Mouse (Mus musculus) testis, postnatal 14 days (tissue): ENCODE data around the gene Npepps.

Experiments
- DNase-seq: peaks from one replicate; pipeline ENCODE4 v3.0.0; 2021; ENCODE audit warnings: low spot score

Gene Npepps

DNA sequence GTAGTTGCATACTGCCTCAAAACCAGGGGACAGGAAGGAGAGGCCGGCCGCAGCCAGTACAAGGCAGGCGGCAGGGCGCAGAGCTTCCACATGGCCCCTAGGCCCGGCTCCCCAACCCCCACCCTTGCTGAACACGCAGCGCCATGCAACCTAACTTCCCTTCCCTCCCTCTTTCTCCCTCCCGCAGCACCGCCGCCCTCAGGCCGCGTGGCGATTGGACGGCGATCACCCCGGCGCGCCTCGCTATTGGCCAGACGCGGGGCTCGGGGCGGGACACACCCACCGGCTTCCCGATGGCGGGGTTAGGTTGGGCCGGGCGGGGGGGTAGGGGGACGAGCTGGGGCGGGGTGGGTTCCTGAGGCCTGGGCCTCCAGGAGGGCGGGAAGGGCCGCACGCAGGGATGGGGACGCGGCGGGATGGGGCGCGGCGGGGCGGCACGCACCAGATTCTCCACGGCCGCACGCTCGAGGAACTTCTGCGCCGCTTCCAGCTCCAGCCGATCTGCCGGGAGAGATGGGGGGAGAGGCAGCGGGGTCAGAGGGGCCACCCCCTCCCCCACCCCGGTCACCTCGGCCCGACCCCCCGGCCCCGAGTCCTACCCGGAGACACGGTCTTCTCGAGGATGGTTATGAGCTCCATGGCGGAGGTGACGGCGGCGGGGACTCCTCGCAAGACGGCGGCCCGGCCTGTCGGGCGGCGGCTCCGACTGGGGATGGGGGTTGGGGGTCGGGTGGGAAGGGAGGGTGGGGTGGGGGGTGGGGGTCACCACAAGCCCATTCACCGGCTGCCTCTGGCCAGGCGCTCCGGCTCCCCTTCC, 93.3 kb downstream of the Npepps start:
- DNase-seq, result peak; percentile 98

DNA sequence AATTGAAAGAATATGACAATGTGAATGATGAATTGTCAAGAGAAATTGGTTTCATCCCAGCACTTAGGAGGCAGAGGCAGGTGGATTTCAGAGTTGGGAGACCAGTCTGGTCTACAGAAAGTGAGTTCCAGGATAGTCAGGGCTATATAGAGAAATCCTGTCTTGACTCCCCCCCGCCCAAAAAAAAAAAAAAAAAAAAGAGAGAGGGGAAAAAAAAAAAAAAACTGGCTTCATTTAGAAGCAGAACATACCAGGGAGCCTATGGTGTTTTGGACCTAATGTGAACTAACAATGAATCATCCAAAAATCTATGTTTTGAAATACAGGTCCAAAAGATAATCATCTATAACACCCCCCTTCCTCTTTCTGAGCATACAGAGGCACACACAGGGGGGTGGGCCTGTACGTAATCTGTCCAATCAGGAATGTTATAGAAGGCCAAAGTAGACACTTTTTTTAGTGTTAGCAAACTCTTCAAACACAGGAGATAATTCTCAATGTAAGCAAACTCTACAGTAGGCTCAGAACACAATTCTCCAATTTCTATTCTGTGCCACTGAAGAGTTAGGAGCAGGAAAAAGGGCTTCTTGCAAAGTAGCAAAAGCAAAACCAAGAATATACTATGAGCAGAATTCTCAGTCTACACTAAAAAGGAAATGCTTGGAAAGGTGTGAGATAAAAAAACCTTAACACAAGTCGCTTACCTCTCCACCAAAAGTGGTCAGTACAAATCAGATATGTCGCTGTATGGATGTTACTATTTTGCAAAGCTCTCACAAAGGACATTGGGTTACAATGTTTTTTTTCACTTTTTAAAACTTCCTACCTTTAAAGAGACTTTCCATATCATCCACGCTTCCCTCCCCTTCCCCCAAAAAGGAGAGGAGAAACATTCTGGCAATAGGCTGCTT, 94.5 kb downstream of the Npepps start:
- DNase-seq, result no peak

DNA sequence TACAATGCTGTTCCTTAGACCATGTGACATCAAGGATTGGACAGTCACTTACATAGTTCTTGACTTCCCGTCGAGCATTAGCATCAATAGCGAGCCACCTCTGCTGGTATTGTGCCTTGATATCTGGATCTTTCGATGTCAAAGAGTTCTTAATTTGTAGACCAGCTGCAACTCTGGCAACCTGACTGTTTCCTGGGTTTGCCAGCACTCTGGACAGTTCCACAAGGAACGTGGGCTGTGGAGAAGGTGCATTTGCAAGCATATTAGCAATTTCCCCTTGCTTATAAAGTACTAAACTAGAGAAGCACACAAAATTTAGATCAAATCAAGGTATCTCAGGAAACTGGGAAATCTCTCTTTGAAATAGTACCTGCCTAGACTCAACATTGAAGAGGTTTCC, 95.6 kb downstream of the Npepps start:
- no peak for DNase-seq

DNA sequence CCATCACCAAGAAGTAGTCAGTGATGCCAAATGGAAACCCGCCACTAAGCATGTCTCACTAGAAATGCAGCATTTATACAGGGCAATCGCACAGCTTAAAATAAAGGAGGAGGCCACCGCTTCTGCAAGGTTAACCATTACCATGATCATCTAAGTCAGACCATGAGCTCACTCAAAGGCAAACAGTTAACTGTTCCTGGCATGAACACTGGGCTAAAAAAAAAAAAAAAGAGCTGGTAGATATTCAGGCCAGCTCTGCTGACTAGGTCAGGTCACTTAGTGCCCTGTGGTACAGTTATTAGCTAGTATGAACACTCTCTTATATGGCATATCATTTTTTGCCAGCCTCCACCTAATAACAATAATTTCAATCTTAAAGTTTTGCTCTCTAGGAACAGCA, 98.0 kb downstream of the Npepps start:
- no peak for DNase-seq

DNA sequence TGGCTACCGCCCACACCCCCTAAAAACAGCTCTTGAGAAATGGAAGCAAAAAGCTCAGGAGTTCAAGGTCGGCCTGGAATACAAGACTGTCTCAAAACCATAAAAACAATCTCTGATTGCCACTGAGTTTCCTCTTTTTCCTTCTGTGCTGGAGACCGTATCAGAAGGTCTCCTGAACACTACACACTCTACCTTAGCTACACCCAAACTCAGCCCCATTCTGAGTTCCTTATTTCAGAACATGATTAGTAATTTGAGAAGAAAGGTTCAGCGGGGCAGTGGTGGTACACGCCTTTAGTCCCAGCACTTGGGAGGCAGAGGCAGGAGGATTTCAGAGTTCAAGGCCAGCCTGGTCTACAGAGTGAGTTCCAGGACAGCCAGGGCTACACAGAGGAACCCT, 99.4 kb downstream of the Npepps start:
- DNase-seq, result no peak

DNA sequence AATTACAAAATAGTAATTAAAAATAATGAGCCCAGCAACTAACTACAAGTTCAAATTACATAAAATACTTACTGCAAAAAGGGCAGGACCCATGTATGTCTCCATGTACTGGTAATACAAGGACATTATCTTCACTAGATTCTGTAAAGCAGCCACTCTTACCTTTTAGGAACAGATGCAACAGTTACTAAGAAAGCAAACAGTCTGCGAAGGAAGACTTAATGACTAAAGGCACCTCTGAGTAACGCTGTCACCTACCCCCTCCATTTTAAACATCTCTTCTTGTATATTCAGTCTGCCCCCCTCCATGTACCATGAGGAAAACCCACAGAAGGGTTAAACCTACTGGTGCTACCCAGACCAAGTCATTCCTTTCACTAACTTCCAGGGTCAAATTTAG, 102.2 kb downstream of the Npepps start:
- no peak for DNase-seq

DNA sequence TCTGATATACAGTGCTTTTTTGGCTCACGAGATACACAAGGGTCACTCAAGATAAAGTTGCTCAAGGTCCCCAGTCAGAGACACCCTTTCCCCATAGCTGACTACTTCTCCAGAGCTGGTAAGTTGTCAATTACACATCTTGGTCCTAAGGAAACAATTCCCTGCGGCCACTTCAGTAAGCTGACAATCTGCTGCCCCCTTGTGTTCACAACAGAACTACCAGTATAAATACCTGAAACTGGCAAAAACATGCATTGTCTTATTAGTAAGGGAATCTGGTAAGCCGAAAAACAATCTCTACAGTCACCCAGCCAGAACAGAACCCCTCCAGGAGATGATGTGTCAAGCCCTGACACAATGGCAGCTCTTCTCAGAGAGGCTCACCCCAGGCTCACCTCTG, 103.6 kb downstream of the Npepps start:
- DNase-seq, result no peak

DNA sequence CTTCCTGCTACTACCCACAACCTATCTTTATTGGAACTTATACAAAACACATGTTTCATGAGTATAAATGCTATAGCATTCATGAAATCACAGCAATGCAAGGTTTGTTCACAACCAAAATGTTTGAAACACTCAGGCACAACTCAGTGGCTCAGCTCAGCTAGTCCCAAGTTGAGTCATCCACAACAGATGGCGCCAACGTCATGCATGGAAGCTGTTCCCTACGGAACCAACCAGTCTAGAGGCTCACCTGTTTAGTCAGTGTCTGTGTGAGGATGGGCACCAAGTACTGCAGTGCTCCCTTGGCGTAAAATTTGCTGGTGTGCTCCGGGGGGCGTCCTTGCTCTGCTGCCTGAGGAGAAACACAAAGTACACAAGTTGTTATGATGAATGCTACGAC, 104.9 kb downstream of the Npepps start:
- no peak for DNase-seq

DNA sequence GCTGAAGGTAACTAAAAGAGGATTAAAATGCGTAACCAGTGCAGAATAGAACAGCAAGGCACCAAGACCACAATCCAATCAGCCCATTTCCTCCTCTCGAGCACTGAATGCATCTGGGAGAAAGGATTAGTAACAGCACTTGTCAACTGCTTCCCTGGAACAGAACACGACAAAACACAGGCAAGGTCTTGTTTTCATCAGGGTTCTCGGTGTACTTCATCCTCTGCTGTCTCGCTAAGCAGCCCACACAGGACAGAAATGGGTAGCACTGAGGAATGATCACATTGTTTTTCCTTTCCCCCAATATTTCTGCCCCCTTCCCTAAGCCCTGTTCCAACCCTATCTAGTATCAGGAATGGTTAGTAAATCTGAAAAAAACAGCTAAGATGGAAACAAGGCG, 120.1 kb downstream of the Npepps start:
- DNase-seq, result no peak

DNA sequence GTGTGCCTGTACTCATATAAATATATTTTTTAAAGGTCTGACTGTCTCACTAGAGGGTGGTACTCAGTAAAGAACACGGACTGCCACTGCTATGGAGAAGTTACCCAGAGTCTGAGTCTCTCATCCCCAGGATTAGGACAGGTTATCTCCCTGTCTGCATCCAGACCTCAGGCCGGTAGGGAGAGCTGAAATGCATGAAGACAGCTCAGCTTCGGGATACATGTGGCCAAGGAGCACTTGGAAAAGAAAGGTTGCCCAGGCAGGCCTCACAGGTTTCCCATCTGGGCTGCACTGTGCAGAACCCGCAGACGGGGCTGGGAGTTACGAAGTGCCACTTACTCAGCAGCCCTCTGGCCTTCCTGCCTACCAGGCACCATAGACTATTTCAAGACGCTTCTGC, 123.4 kb downstream of the Npepps start:
- DNase-seq, result no peak
